Mouse (Mus musculus): ENCODE results near the gene Slc2a10.
"Not testable (repeated sequence)": the region's sequence is repeated elsewhere in the genome, so short reads cannot be mapped to it uniquely, and the experiment has no call there.

The Slc2a10 gene

GRCm38 (mm10) chr2:165510466-165510865, 6.9 kb downstream of the Slc2a10 start:
- DNase-seq = no peak

DNA sequence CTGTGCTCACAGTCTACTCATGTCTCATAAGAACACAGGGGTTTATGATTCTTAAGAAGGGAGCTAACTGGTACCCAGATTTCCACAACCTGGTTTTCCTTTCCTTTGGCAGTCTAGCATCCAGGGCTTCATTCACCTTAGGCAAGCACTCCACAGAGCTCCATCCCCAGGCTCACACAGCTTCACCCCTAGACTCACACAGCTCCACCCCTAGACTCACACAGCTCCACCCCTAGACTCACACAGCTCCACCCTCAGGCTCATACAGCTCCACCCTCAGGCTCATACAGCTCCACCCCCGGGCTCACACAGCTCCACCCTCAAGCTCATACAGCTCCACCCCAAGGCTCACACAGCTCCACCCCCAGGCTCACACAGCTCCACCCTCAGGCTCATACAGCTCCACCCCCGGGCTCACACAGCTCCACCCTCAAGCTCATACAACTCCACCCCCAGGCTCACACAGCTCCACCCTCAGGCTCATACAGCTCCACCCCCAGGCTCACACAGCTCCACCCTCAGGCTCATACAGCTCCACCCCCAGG, 7.4 kb downstream of the Slc2a10 start:
- DNase-seq = not testable (repeated sequence)

- not testable (repeated sequence) for DNase-seq
Observed at GRCm38 (mm10) chr2:165511530-165511929, 7.9 kb downstream of the Slc2a10 start.

- no peak for DNase-seq
Observed at GRCm38 (mm10) chr2:165512426-165512825, 8.8 kb downstream of the Slc2a10 start.

GRCm38 (mm10) chr2:165512870-165513600, 9.4 kb downstream of the Slc2a10 start:
- DNase-seq = no peak

GRCm38 (mm10) chr2:165515178-165515728, 11.7 kb downstream of the Slc2a10 start:
- no peak for DNase-seq

DNA sequence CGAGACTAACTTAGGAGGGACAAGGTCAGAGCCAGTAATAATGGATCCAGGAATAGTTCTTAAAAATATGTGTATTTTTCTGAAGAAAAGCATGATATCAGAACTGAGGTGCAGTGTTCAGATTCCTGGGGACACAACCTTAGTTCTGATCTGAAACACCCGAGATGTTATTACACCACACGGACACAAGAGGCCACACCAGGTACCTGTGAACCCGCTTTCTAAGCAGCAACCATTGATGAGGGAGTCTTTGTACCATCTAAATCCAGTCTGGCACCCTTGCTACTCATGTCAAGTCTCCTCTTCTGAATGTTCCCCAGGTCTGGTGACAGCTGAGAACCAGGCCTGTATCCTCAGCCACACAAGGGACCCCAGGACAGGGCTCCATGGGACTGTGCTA, 22.0 kb downstream of the Slc2a10 start:
- DNase-seq = no peak

- DNase-seq = peak in 1 of 2 experiments; percentile 35
Observed at GRCm38 (mm10) chr2:165529106-165529505, 25.5 kb downstream of the Slc2a10 start.

DNA sequence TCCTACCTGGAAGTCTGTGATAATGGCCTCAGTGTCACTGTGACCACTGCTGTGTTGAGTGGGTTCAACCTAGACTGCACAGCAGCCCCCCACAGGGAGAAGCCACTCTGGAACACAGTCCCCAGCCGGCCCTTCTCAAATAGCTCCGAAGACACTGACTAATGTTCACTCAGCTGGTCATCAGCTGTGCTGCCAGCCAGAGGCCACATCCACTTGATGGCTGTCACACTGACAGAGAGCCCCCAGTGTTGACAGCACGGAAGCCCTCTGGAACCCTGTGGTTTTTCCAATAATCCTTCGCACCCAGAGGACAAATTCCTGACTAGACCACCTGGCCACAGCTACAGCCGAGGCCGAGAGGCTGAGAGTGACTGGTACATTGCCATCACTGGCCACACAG, 30.2 kb downstream of the Slc2a10 start:
- DNase-seq = no peak

DNA sequence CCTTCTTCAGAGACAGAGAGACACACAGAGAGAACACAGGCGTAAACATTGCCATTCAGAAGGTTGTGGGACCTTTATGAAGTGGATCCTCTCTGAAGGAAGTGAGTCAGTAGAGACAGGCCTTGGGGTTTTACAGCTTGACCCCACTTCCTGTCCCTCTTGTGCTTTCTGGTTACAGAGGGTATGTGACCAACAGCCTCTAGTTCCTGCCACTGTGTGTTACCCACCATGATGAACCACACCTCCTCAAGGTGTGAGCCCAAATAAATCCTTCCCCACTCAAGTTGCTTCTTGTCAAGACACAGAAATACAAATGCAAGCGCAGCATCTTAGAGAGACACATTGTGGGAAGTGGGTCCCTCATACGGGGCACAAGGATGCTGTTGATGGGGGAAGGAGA, 37.4 kb downstream of the Slc2a10 start:
- DNase-seq = no peak

DNA sequence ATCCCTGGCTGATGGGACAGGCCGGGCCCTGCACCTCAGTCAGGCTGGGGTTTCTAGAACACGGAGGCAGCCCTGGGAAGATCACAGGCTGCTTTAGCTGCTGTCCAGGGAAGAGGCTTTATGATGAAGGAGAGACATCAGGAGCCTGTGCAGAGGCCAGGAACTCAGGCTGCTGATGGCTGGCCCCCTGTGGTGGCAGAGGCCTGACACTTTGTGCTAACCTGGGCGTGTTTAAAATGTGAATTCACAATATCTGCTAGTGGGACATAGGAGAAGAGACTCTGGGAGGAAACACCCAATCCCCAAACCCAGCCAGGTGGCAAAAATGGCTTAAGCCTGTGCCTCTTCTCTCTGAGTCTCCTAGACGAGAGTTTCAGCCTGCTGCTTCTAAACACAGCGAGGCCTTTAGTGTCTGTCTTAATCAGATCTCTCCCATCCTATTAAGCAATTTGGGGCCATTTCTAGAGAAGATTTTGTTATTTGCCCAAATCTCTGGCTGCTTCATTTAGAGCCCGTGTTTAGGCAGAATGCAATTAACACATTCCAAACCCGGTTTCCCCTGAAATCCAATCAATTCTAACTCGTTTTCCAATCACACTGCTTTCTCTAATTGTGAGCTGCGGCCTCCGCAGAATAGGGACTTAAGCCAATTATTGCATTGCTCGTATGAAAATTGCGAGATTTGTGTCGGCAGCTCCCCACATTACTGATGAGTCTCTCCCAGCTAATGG, 39.5 kb downstream of the Slc2a10 start:
- no peak for DNase-seq

- no peak for DNase-seq
Observed at GRCm38 (mm10) chr2:165543670-165544016, 40.1 kb downstream of the Slc2a10 start.

DNA sequence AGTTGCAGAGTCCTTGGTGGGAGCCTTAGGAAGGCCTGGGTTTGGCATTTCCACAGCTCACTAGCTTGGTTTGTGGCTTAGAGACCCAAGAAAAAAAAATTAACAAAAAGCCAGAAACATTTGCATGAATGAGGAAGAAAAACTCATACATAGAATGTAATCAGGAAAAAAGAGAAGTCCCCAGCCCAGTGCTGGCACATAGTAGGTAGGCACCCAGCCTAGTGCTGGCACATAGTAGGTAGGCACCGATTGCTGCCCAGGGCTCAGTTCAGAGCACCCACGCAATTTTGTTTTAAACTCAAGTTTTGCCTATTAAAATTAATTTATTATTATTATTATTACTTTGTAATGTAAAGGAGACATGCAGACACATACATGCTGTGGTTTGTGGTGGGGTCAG, 42.1 kb downstream of the Slc2a10 start:
- no peak for DNase-seq

DNA sequence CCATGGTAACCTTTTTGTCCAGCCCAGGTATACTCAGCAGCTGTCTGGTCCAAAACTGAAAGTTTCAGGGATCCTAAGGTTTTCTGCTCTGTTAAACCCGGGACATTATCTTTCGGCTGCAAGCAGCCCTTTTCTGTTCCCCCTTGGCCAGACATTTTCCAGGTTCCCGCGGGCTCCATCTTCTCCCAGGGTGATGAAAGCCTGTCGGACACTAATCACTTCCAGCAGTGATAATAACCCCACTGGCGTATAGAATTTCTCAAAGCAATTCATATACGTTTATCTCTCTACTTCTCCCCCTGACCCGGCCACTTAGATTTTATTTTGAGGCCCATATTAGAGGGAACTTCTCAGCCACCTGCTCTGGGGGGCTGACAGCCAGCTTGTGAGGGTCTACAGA, 42.8 kb downstream of the Slc2a10 start:
- DNase-seq = no peak

GRCm38 (mm10) chr2:165547410-165547809, 43.8 kb downstream of the Slc2a10 start:
- DNase-seq = no peak

DNA sequence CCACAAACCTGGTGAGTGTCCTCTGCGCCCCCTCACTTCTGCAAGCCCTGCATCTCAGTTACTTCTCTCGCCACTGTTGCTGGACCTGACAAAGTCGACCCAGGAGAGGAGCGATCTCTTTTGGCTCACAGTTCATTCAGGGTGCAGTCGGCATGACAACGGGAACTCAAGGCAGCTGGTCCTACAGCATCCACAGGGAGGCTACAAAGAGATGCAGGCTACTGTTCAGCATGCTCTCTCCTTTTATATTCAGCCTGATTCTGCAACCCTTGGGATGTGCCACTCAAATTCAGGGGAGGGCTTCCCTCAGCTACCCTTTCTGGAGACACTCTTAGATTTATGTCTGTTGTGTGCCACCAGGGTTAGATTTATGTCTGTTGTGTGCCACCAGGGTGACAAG, 45.0 kb downstream of the Slc2a10 start:
- no peak for DNase-seq

- not testable (repeated sequence) for DNase-seq
Observed at GRCm38 (mm10) chr2:165550410-165550809, 46.8 kb downstream of the Slc2a10 start.

- DNase-seq = no peak
Observed at GRCm38 (mm10) chr2:165554066-165554465, 50.5 kb downstream of the Slc2a10 start.

- DNase-seq = no peak
Observed at GRCm38 (mm10) chr2:165557278-165557677, 53.7 kb downstream of the Slc2a10 start.

GRCm38 (mm10) chr2:165558916-165559315, 55.3 kb downstream of the Slc2a10 start:
- no peak for DNase-seq

DNA sequence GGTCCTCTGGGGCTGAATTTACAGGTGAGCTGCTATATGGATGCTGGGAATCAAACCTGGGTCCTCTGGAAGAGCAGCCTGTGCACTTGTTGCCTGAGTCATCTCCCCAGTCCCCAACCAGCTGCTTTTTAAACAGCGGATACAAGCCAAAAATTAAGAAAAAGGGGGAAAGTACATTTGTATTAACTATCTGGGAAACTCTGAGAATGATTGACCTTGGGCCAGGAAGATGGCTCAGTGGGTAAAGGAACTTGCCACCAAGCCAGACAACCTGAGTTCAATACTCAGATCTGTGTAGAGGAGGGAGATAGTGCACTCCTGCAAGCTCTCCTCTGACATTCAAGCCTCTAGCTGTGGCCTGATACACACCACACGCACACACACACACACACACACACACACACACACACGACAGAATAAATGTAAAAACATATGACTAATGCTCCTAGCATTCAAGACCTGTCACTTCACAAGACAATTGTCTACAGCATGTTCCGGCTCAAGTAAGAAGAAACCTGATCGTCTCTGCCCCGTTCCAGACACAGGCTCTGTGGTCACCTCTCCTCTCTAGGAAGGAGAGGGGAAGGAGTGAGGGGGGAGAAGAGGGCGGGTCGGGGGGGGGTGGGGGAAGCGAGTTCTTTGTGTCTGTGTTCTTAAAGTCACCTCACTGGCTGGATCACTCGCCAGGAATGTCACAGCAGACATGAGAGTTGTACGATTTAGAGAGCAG, 56.1 kb downstream of the Slc2a10 start:
- no peak for DNase-seq

DNA sequence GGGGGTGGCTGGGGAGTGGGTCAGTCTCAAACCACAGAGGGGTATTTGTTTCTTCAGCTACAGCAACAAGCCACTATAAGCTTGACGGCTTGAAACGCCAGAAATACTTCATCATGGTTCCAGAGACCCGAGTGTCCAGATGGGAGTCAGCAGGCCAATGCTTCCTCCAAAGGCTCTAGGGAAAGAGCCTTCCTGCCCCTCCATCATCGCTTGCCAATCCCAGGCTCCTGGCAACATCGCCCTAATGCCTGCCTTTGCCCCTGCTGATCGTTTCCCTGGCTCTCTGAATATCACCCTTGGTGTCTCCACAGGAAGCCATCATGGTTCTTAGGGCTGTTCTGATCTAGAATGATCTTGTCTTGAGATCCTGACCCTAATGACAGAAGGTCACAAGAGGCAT, 58.3 kb downstream of the Slc2a10 start:
- DNase-seq = no peak
